Mouse (Mus musculus): ENCODE measurements around the gene M6pr. TPM values are rescaled to one million over a fixed set of nuclear protein-coding genes. Genes with fewer than 3 reads are reported as not detected.

Gene M6pr
- polyA plus RNA-seq, 1 experiment = 107 TPM

- 62% methylated on average over 3 of the region's 3 CpGs for WGBS
These were observed 16.8 kb upstream of the M6pr start for GRCm38 (mm10) chr6:122291735-122292134.

GRCm38 (mm10) chr6:122292184-122292583, 16.3 kb upstream of the M6pr start:
- Histone ChIP-seq H3K27ac (ENCODE audit: insufficient read depth, low read depth, low read length) (no peak overlapping the region), H3K4me1 (ENCODE audit: control insufficient read depth, insufficient read depth, low read length) (no peaks in the 10 kb centered on the region), H3K27me3 (replicated peaks; ENCODE audit: control insufficient read depth, insufficient read depth, low read length) (no peaks in the 10 kb centered on the region), H3K4me3 (ENCODE audit: insufficient read depth, low read depth, low read length) (no peak overlapping the region), H3K36me3 (ENCODE audit: control insufficient read depth, insufficient read depth, low read length) (no peaks in the 10 kb centered on the region)
- DNase-seq = no peak
- TF ChIP-seq POLR2A (IDR thresholded peaks at IDR 0.05; ENCODE audit: low read depth, low read length) (no peak), CTCF (conservative IDR thresholded peaks at IDR 0.05; ENCODE audit: insufficient read depth, insufficient read length, low read depth, low read length) (no peak)
- WGBS = 49% methylated on average over 2 of the region's 2 CpGs

More at GRCm38 (mm10) chr6:122291735-122292134, 16.8 kb upstream of the M6pr start:
- Histone ChIP-seq H3K4me3 (ENCODE audit: insufficient read depth, low read depth, low read length) (no peak overlapping the region), H3K36me3 (ENCODE audit: control insufficient read depth, insufficient read depth, low read length) (no peaks in the 10 kb centered on the region), H3K27me3 (replicated peaks; ENCODE audit: control insufficient read depth, insufficient read depth, low read length) (no peaks in the 10 kb centered on the region), H3K27ac (ENCODE audit: insufficient read depth, low read depth, low read length) (no peak overlapping the region), H3K4me1 (ENCODE audit: control insufficient read depth, insufficient read depth, low read length) (no peaks in the 10 kb centered on the region)
- TF ChIP-seq POLR2A (IDR thresholded peaks at IDR 0.05; ENCODE audit: low read depth, low read length) (no peak), CTCF (conservative IDR thresholded peaks at IDR 0.05; ENCODE audit: insufficient read depth, insufficient read length, low read depth, low read length) (no peak)
- DNase-seq = no peak

GRCm38 (mm10) chr6:122293121-122293520, 15.4 kb upstream of the M6pr start:
- H3K36me3 ChIP-seq (ENCODE audit: control insufficient read depth, insufficient read depth, low read length) = no peaks in the 10 kb centered on the region
- TF ChIP-seq POLR2A (IDR thresholded peaks at IDR 0.05; ENCODE audit: low read depth, low read length) (no peak), CTCF (conservative IDR thresholded peaks at IDR 0.05; ENCODE audit: insufficient read depth, insufficient read length, low read depth, low read length) (no peak)
- no peak overlapping the region for H3K27ac ChIP-seq (ENCODE audit: insufficient read depth, low read depth, low read length)
- no peaks in the 10 kb centered on the region for H3K27me3 ChIP-seq (replicated peaks; ENCODE audit: control insufficient read depth, insufficient read depth, low read length)
- no peak overlapping the region for H3K4me3 ChIP-seq (ENCODE audit: insufficient read depth, low read depth, low read length)
- DNase-seq = no peak
- no peaks in the 10 kb centered on the region for H3K4me1 ChIP-seq (ENCODE audit: control insufficient read depth, insufficient read depth, low read length)
- WGBS = 95% methylated on average over 8 of the region's 8 CpGs

GRCm38 (mm10) chr6:122293796-122294195, 14.7 kb upstream of the M6pr start:
- Histone ChIP-seq H3K4me3 (ENCODE audit: insufficient read depth, low read depth, low read length) (no peak overlapping the region), H3K27me3 (replicated peaks; ENCODE audit: control insufficient read depth, insufficient read depth, low read length) (no peaks in the 10 kb centered on the region), H3K4me1 (ENCODE audit: control insufficient read depth, insufficient read depth, low read length) (no peaks in the 10 kb centered on the region), H3K27ac (ENCODE audit: insufficient read depth, low read depth, low read length) (no peak overlapping the region), H3K36me3 (ENCODE audit: control insufficient read depth, insufficient read depth, low read length) (no peaks in the 10 kb centered on the region)
- WGBS = 73% methylated on average over 9 of the region's 9 CpGs
- no peak for DNase-seq
- TF ChIP-seq CTCF (conservative IDR thresholded peaks at IDR 0.05; ENCODE audit: insufficient read depth, insufficient read length, low read depth, low read length) (no peak), POLR2A (IDR thresholded peaks at IDR 0.05; ENCODE audit: low read depth, low read length) (no peak)

GRCm38 (mm10) chr6:122294290-122294689, 14.2 kb upstream of the M6pr start:
- Histone ChIP-seq H3K4me1 (ENCODE audit: control insufficient read depth, insufficient read depth, low read length) (no peaks in the 10 kb centered on the region), H3K27ac (ENCODE audit: insufficient read depth, low read depth, low read length) (no peak overlapping the region), H3K27me3 (replicated peaks; ENCODE audit: control insufficient read depth, insufficient read depth, low read length) (no peaks in the 10 kb centered on the region), H3K4me3 (ENCODE audit: insufficient read depth, low read depth, low read length) (no peak overlapping the region), H3K36me3 (ENCODE audit: control insufficient read depth, insufficient read depth, low read length) (no peaks in the 10 kb centered on the region)
- no peak for DNase-seq
- no peak for TF ChIP-seq CTCF (conservative IDR thresholded peaks at IDR 0.05; ENCODE audit: insufficient read depth, insufficient read length, low read depth, low read length)
- TF ChIP-seq POLR2A (IDR thresholded peaks at IDR 0.05; ENCODE audit: low read depth, low read length) = no peak
- WGBS = 61% methylated on average over 3 of the region's 3 CpGs

- TF ChIP-seq CTCF (conservative IDR thresholded peaks at IDR 0.05; ENCODE audit: insufficient read depth, insufficient read length, low read depth, low read length) (no peak), POLR2A (IDR thresholded peaks at IDR 0.05; ENCODE audit: low read depth, low read length) (no peak)
- Histone ChIP-seq H3K4me1 (ENCODE audit: control insufficient read depth, insufficient read depth, low read length) (no peaks in the 10 kb centered on the region), H3K27ac (ENCODE audit: insufficient read depth, low read depth, low read length) (no peak overlapping the region), H3K4me3 (ENCODE audit: insufficient read depth, low read depth, low read length) (no peak overlapping the region), H3K36me3 (ENCODE audit: control insufficient read depth, insufficient read depth, low read length) (no peaks in the 10 kb centered on the region), H3K27me3 (replicated peaks; ENCODE audit: control insufficient read depth, insufficient read depth, low read length) (no peaks in the 10 kb centered on the region)
- DNase-seq = no peak
- 61% methylated on average over 9 of the region's 9 CpGs for WGBS
These were observed 13.3 kb upstream of the M6pr start for GRCm38 (mm10) chr6:122295242-122295641.

GRCm38 (mm10) chr6:122296918-122297278, 11.6 kb upstream of the M6pr start:
- no peak overlapping the region for H3K27ac ChIP-seq (ENCODE audit: insufficient read depth, low read depth, low read length)
- no peaks in the 10 kb centered on the region for H3K27me3 ChIP-seq (replicated peaks; ENCODE audit: control insufficient read depth, insufficient read depth, low read length)
- no peaks in the 10 kb centered on the region for H3K36me3 ChIP-seq (ENCODE audit: control insufficient read depth, insufficient read depth, low read length)
- TF ChIP-seq POLR2A (IDR thresholded peaks at IDR 0.05; ENCODE audit: low read depth, low read length) (no peak), CTCF (conservative IDR thresholded peaks at IDR 0.05; ENCODE audit: insufficient read depth, insufficient read length, low read depth, low read length) (no peak)
- WGBS = 33% methylated on average over 3 of the region's 3 CpGs
- peak overlapping the region; percentile 56 for H3K4me3 ChIP-seq (ENCODE audit: insufficient read depth, low read depth, low read length)
- DNase-seq = no peak
- no peaks in the 10 kb centered on the region for H3K4me1 ChIP-seq (ENCODE audit: control insufficient read depth, insufficient read depth, low read length)
